ENCODE assay signal across 10 mouse cellular contexts in the genomic region with DNA sequence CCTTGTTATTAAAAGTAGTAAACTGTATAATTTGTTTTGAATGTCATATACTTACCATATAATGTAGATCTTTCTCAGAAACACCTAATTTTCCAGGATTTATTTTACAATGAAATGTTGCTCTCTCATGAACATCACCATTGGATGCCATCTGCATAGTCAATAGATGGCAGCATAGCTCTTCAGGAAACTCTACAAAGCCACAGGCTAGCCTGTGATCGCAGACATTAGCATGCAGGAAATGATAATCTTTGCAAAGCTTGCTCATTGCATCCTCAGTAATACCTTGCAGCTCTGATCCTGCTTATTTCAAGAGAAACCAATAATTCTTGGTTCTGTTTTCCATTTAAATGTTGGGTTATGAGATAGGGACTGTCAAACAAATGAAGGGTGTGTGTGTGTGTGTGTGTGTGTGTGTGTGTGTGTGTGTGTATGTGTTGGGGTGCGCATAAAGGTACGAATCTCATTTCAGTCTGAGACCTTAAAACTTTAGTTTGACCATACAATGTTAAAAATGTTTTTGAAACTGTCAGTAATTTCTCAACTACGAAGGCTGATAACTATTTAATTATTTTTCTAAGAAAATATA.
DNase-seq lines count a peak whose midpoint lies in the region; ATAC-seq and TF ChIP-seq lines count a peak whose summit lies in the region.
"Had no signal": no experiment of that assay in that cellular context is flagged by ENCODE, and none has a peak within 500 bp of the region (broad histone marks: within the 10 kb centered on the region; RNA-seq: fewer than 3 reads in every experiment).

No protein-coding gene starts in this region.

- H3K9me3 ChIP-seq in hindbrain, embryonic 13.5 days: no peaks in the 10 kb centered on the region
- H3K9me3 ChIP-seq in hindbrain, embryonic 12.5 days (replicated peaks): no peaks in the 10 kb centered on the region
- no peaks in the 10 kb centered on the region for H3K9me3 ChIP-seq in forebrain, embryonic 15.5 days
- H3K9me3 ChIP-seq in midbrain, embryonic 13.5 days: no peaks in the 10 kb centered on the region

- no peak for TF ChIP-seq POLR2A in cerebellum, adult 2 months (IDR thresholded peaks at IDR 0.05; ENCODE audit: borderline replicate concordance, insufficient read depth, low read length)

- no peak overlapping the region for H3K27ac ChIP-seq in hindbrain, embryonic 13.5 days
- H3K27ac ChIP-seq in hindbrain, embryonic 12.5 days: no peak overlapping the region
- H3K27ac ChIP-seq in forebrain, embryonic 15.5 days (replicated peaks): no peak overlapping the region
- H3K27ac ChIP-seq in midbrain, embryonic 13.5 days: no peak overlapping the region
- no peak overlapping the region for H3K27ac ChIP-seq in cerebellum, adult 2 months (ENCODE audit: insufficient read depth, low read length)
- H3K27ac ChIP-seq: macrophage had no signal

- no peaks in the 10 kb centered on the region for H3K27me3 ChIP-seq in hindbrain, embryonic 13.5 days
- no peaks in the 10 kb centered on the region for H3K27me3 ChIP-seq in hindbrain, embryonic 12.5 days
- H3K27me3 ChIP-seq in forebrain, embryonic 15.5 days: no peaks in the 10 kb centered on the region
- no peaks in the 10 kb centered on the region for H3K27me3 ChIP-seq in midbrain, embryonic 13.5 days
- no peaks in the 10 kb centered on the region for H3K27me3 ChIP-seq in cerebellum, adult 2 months (ENCODE audit: control insufficient read depth, insufficient read depth, low read length)

- no peaks in the 10 kb centered on the region for H3K4me1 ChIP-seq in hindbrain, embryonic 13.5 days (replicated peaks)
- H3K4me1 ChIP-seq in hindbrain, embryonic 12.5 days: no peaks in the 10 kb centered on the region
- H3K4me1 ChIP-seq in forebrain, embryonic 15.5 days: no peaks in the 10 kb centered on the region
- no peaks in the 10 kb centered on the region for H3K4me1 ChIP-seq in midbrain, embryonic 13.5 days (replicated peaks)
- H3K4me1 ChIP-seq in cerebellum, adult 2 months (ENCODE audit: control insufficient read depth, insufficient read depth, low read length): no peaks in the 10 kb centered on the region

- H3K9ac ChIP-seq in hindbrain, embryonic 13.5 days: no peak overlapping the region
- H3K9ac ChIP-seq in hindbrain, embryonic 12.5 days: no peak overlapping the region
- no peak overlapping the region for H3K9ac ChIP-seq in forebrain, embryonic 15.5 days (replicated peaks)
- no peak overlapping the region for H3K9ac ChIP-seq in midbrain, embryonic 13.5 days (replicated peaks)

- ATAC-seq in hindbrain, embryonic 13.5 days (ENCODE audit: low FRiP score): peak; percentile 57; the same call in 1 of the 2 replicates
- no peak for ATAC-seq in hindbrain, embryonic 12.5 days (ENCODE audit: low FRiP score)
- ATAC-seq in forebrain, embryonic 15.5 days (replicated peaks): peak; percentile 80
- peak; percentile 79 for ATAC-seq in midbrain, embryonic 13.5 days

- H3K36me3 ChIP-seq in hindbrain, embryonic 13.5 days: no peaks in the 10 kb centered on the region
- no peaks in the 10 kb centered on the region for H3K36me3 ChIP-seq in hindbrain, embryonic 12.5 days
- H3K36me3 ChIP-seq in forebrain, embryonic 15.5 days: no peaks in the 10 kb centered on the region
- H3K36me3 ChIP-seq in midbrain, embryonic 13.5 days: no peaks in the 10 kb centered on the region

- DNase-seq in MEL-GATA-1-ER (ENCODE audit: extremely low read depth, low read depth): peak; percentile 12
- DNase-seq in T-cell, adult 2 months (ENCODE audit: low spot score): no peak
- no peak for DNase-seq in cerebellum, adult 2 months
- no peak for DNase-seq in kidney, adult 11 months
- DNase-seq: cerebellum, postnatal 25 days had no signal

- 78% methylated on average over 4 of the region's 4 CpGs for WGBS in hindbrain, embryonic 13.5 days
- WGBS in hindbrain, embryonic 12.5 days: 79% methylated on average over 4 of the region's 4 CpGs
- WGBS in forebrain, embryonic 15.5 days: 82% methylated on average over 4 of the region's 4 CpGs
- 67% methylated on average over 4 of the region's 4 CpGs for WGBS in midbrain, embryonic 13.5 days
- WGBS in cerebellum, adult 2 months: 77% methylated on average over 4 of the region's 4 CpGs

- H3K4me2 ChIP-seq in hindbrain, embryonic 13.5 days: no peak overlapping the region
- no peak overlapping the region for H3K4me2 ChIP-seq in hindbrain, embryonic 12.5 days (replicated peaks)
- no peak overlapping the region for H3K4me2 ChIP-seq in forebrain, embryonic 15.5 days (replicated peaks)
- no peak overlapping the region for H3K4me2 ChIP-seq in midbrain, embryonic 13.5 days (replicated peaks)

- no peak overlapping the region for H3K4me3 ChIP-seq in hindbrain, embryonic 13.5 days
- no peak overlapping the region for H3K4me3 ChIP-seq in hindbrain, embryonic 12.5 days
- H3K4me3 ChIP-seq in forebrain, embryonic 15.5 days: no peak overlapping the region
- H3K4me3 ChIP-seq in midbrain, embryonic 13.5 days (replicated peaks): no peak overlapping the region
- no peak overlapping the region for H3K4me3 ChIP-seq in cerebellum, adult 2 months (replicated peaks; ENCODE audit: insufficient read depth, low read depth, low read length)

- TF ChIP-seq CTCF in cerebellum, adult 2 months (IDR thresholded peaks at IDR 0.05; ENCODE audit: borderline replicate concordance, insufficient read depth, low read depth, low read length): no peak
